Mouse (Mus musculus): Measurements from ENCODE around the gene Nasp. TPM values are rescaled to one million over a fixed set of nuclear protein-coding genes. Genes with fewer than 3 reads are reported as not detected.
A peak's percentile ranks its signal among the peaks of the same experiment; 100 is the strongest.

Gene Nasp
- total RNA-seq, 2 experiments from 2014 or later: 22.2 to 28.5 TPM

GRCm38 (mm10) chr4:116638821-116639220 lies 11.1 kb upstream of the Nasp start:
- DNase-seq: no peak

- DNase-seq: no peak
Observed at GRCm38 (mm10) chr4:116635197-116635596, 7.5 kb upstream of the Nasp start.

GRCm38 (mm10) chr4:116627359-116627716 lies 403 bp downstream of the Nasp start:
- DNase-seq: peak; percentile 86

GRCm38 (mm10) chr4:116626658-116627358 lies 933 bp downstream of the Nasp start:
- peak; percentile 78 for DNase-seq

- no peak for DNase-seq
Observed at GRCm38 (mm10) chr4:116624831-116625230, 2.9 kb downstream of the Nasp start.

GRCm38 (mm10) chr4:116615237-116615636 lies 12.5 kb downstream of the Nasp start:
- no peak for DNase-seq

- DNase-seq: no peak
Observed at GRCm38 (mm10) chr4:116612621-116613020, 15.1 kb downstream of the Nasp start.

GRCm38 (mm10) chr4:116596978-116597881 lies 30.5 kb downstream of the Nasp start:
- DNase-seq: peak; percentile 76

- no peak for DNase-seq
Observed at GRCm38 (mm10) chr4:116596379-116596778, 31.4 kb downstream of the Nasp start, which contains the start of gene Ccdc17. Gene Ccdc17, plus strand, starts transcription at chr4:116596654.

- DNase-seq: no peak
Observed at GRCm38 (mm10) chr4:116595793-116596192, 31.9 kb downstream of the Nasp start.

GRCm38 (mm10) chr4:116558151-116558882 lies 69.4 kb downstream of the Nasp start:
- DNase-seq: no peak

- DNase-seq: peak; percentile 97
Observed at GRCm38 (mm10) chr4:116557306-116558121, 70.2 kb downstream of the Nasp start, which contains the start of gene Gpbp1l1. Gene Gpbp1l1, plus strand, starts transcription at chr4:116557658.

GRCm38 (mm10) chr4:116556561-116557305 lies 71.0 kb downstream of the Nasp start:
- peak; percentile 90 for DNase-seq

GRCm38 (mm10) chr4:116555413-116556300 lies 72.1 kb downstream of the Nasp start, which contains the start of gene Tmem69:
Gene Tmem69, minus strand, starts transcription at chr4:116555936.
- peak; percentile 61 for DNase-seq

GRCm38 (mm10) chr4:116553035-116553434 lies 74.7 kb downstream of the Nasp start:
- DNase-seq: no peak
